Mouse (Mus musculus): ENCODE data around the gene U2af1l4. TPM values are rescaled to one million over a fixed set of nuclear protein-coding genes. Genes with fewer than 3 reads are reported as not detected.
A peak's percentile ranks its signal among the peaks of the same experiment; 100 is the strongest.

Gene U2af1l4
- polyA plus RNA-seq, 1 experiment from 2014 or later: 88.4 TPM

DNA sequence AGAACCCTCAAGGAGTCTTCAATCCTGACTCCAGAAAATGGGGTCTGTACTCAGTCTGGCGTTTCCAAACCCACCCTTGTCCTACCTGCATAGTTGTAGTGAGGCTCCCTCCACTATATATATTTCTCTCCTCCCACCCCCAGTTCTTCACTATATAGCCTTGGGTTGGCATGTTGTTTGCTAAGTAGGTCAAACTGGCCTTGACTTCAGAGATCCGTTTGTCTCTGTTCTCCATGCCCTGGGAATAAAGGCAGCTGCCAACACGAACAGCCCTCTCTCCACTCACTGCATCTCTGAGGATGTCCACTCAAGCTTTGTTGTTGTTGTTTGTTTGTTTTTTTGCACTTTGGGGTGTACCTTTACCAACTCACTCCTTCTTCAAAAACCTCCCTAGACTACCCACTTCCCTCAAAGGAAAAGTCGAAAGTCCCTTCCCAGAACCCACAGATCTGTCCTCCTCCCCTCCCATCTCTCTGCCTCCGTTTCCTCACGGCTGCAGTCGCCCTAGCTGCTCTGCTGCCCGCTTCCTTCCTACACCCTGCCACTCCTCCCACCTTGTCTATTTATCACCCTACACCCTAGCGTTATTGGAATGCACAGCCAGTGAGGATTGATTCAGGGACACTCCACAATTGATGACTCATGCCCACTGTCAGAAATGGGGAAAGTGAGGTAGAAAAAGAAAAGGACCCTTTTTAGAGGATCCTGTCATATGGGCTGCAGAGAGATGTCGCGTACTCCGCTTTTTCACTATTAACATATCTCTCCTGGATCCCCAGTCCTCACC, 4.3 kb upstream of the U2af1l4 start:
- Histone ChIP-seq H3K27ac (ENCODE audit: low read length) (peak overlapping the region; percentile 72; the same call in 1 of the 2 replicates), H3K4me2 (ENCODE audit: low read length) (peak overlapping the region; percentile 92), H3K9me3 (replicated peaks; ENCODE audit: control insufficient read depth, low read length, poor library complexity, severe bottlenecking) (no peaks in the 10 kb centered on the region), H3K36me3 (ENCODE audit: control insufficient read depth, insufficient read depth, low read length) (peaks cover 19% of the 10 kb centered on the region), H3K4me3 (ENCODE audit: low read depth, low read length) (peak overlapping the region; percentile 65), H3K4me1 (ENCODE audit: control insufficient read depth, insufficient read depth, low read length) (peaks cover 23% of the 10 kb centered on the region), H3K9ac (ENCODE audit: low read depth, low read length) (peak overlapping the region; percentile 72), H3K27me3 (ENCODE audit: control insufficient read depth, insufficient read depth, low read depth, low read length) (no peaks in the 10 kb centered on the region)
- 15% methylated on average over 12 of the region's 12 CpGs for WGBS
- ATAC-seq: peak; percentile 9; the same call in 1 of the 2 replicates

DNA sequence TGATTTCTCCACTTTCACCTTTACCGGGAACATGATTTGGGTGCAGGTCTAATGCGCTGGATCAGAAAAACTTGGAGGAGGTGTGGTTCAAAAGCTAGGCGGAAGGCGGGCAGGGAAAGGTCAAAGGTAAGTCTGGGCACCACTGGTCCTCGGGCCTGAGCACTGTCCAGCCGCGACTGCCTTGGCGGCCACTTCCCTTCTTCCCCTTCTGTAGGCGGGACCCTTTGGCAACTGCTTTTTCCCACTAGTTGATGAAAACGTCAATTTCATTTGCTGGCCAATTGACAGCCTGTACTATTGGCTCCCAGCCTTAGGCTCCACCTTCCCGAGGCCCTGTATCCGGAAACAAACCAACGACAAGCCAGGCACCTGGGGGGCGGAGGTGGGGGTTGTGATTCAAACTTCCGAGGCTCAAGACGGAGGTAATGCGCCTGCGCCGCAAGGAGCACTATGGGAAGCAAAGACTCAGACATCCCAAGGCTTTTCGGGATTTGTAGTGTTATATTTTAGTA, 3.6 kb upstream of the U2af1l4 start, which contains the start of gene Lin37:
Gene Lin37, minus strand, starts transcription at position 396 of the 512 bp plus-strand sequence.
- H3K4me2 ChIP-seq (ENCODE audit: low read length): peak within 1 kb of the TSS; percentile 92
- ATAC-seq: peak; percentile 88
- WGBS: under 1% methylated on average over 20 of the region's 20 CpGs
- peak within 1 kb of the TSS; percentile 65 for H3K4me3 ChIP-seq (ENCODE audit: low read depth, low read length)
- peak within 1 kb of the TSS; percentile 72 for H3K9ac ChIP-seq (ENCODE audit: low read depth, low read length)
- H3K27ac ChIP-seq (ENCODE audit: low read length): peak within 1 kb of the TSS; percentile 72
- H3K4me1 ChIP-seq (ENCODE audit: control insufficient read depth, insufficient read depth, low read length): peaks cover 28% of the 10 kb centered on the region
- H3K36me3 ChIP-seq (ENCODE audit: control insufficient read depth, insufficient read depth, low read length): peaks cover 19% of the 10 kb centered on the region
- no peaks in the 10 kb centered on the region for H3K27me3 ChIP-seq (ENCODE audit: control insufficient read depth, insufficient read depth, low read depth, low read length)
- no peaks in the 10 kb centered on the region for H3K9me3 ChIP-seq (replicated peaks; ENCODE audit: control insufficient read depth, low read length, poor library complexity, severe bottlenecking)

DNA sequence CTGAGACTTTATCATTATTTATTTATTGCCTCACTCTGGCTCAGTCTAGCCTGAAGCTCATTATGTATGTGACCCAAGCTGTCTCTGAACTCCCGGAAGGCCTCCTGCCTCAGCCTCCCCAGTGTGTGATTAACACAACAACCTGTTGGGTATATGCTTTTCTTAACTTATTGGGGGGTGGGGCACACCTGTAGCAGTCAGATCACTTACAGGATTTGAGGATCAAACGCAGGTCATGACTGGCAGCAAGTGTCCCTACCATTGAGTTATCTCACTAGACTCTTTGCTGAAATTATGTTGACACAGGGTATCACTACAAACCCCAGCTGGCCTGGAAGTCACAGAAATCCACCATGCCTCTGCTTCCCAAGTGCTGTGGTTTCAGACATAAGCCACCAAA, 2.8 kb upstream of the U2af1l4 start:
- no peak overlapping the region; the same call in 1 of the 2 replicates for H3K27ac ChIP-seq (ENCODE audit: low read length)

DNA sequence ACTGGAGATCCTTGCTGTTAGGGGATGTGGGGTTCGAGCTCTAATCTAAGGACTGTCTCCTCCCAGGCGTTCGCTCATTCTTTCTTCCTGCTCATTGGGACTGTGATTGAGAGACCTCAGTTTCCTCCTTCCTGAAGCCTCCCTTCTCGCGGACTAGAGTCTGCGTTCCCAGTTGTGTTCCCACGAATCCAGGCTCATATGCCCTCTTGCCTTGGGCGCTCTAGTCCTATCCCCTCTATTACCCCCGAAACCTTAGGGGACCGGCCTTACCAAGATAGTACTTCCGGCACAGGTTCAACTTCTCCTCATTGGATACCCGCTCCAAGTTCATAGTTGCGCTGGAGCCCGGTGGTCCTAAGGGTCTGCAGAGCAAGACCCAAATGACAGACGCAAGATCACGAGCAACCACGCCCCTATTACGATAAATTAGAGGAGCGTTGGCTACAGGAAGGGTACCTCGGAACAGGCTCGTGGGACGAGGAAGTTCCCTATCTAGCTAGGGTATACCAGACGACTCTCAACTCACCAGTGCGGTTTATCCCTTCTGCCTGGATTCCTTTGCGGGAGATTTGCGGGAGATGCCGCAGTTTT, 480 bp upstream of the U2af1l4 start:
- no peak; the same call in 1 of the 2 replicates for ATAC-seq
- H3K4me1 ChIP-seq (ENCODE audit: control insufficient read depth, insufficient read depth, low read length): peaks cover 28% of the 10 kb centered on the region
- H3K9me3 ChIP-seq (replicated peaks; ENCODE audit: control insufficient read depth, low read length, poor library complexity, severe bottlenecking): no peaks in the 10 kb centered on the region
- H3K27me3 ChIP-seq (ENCODE audit: control insufficient read depth, insufficient read depth, low read depth, low read length): no peaks in the 10 kb centered on the region
- H3K27ac ChIP-seq (ENCODE audit: low read length): peak overlapping the region; percentile 74
- H3K4me2 ChIP-seq (ENCODE audit: low read length): peak overlapping the region; percentile 83
- peak overlapping the region; percentile 70 for H3K4me3 ChIP-seq (ENCODE audit: low read depth, low read length)
- 1% methylated on average over 27 of the region's 27 CpGs for WGBS
- H3K9ac ChIP-seq (ENCODE audit: low read depth, low read length): peak overlapping the region; percentile 61
- peaks cover 14% of the 10 kb centered on the region for H3K36me3 ChIP-seq (ENCODE audit: control insufficient read depth, insufficient read depth, low read length)

More for the DNA sequence above, 2.8 kb upstream of the U2af1l4 start:
- H3K9me3 ChIP-seq (replicated peaks; ENCODE audit: control insufficient read depth, low read length, poor library complexity, severe bottlenecking): no peaks in the 10 kb centered on the region
- no peak overlapping the region for H3K4me3 ChIP-seq (ENCODE audit: low read depth, low read length)
- no peak overlapping the region for H3K9ac ChIP-seq (ENCODE audit: low read depth, low read length)
- H3K4me1 ChIP-seq (ENCODE audit: control insufficient read depth, insufficient read depth, low read length): peaks cover 28% of the 10 kb centered on the region
- 63% methylated on average over 2 of the region's 2 CpGs for WGBS
- H3K36me3 ChIP-seq (ENCODE audit: control insufficient read depth, insufficient read depth, low read length): peaks cover 14% of the 10 kb centered on the region
- no peaks in the 10 kb centered on the region for H3K27me3 ChIP-seq (ENCODE audit: control insufficient read depth, insufficient read depth, low read depth, low read length)
- peak overlapping the region; percentile 92 for H3K4me2 ChIP-seq (ENCODE audit: low read length)
- no peak for ATAC-seq

DNA sequence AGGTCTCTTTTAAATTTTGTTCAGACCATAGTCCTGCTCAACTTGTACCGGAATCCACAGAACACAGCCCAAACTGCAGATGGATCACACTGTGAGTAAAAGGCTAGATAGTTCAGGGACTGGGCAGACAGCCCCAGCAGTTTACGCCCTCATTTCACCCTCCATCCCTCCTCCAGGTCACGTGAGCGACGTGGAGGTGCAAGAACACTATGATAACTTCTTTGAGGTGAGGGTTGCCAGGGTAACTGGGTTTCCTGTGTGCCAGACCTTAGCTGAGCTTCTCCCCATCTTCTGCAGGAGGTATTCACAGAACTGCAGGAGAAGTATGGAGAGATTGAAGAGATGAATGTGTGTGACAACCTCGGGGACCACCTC, 792 bp downstream of the U2af1l4 start:
- H3K36me3 ChIP-seq (ENCODE audit: control insufficient read depth, insufficient read depth, low read length): peaks cover 19% of the 10 kb centered on the region
- peak overlapping the region; percentile 73; the same call in 1 of the 2 replicates for H3K9ac ChIP-seq (ENCODE audit: low read depth, low read length)
- ATAC-seq: no peak
- no peaks in the 10 kb centered on the region for H3K9me3 ChIP-seq (replicated peaks; ENCODE audit: control insufficient read depth, low read length, poor library complexity, severe bottlenecking)
- H3K27me3 ChIP-seq (ENCODE audit: control insufficient read depth, insufficient read depth, low read depth, low read length): no peaks in the 10 kb centered on the region
- H3K27ac ChIP-seq (ENCODE audit: low read length): peak overlapping the region; percentile 92; the same call in 1 of the 2 replicates
- H3K4me3 ChIP-seq (ENCODE audit: low read depth, low read length): peak overlapping the region; percentile 70
- 27% methylated on average over 6 of the region's 6 CpGs for WGBS
- peaks cover 20% of the 10 kb centered on the region for H3K4me1 ChIP-seq (ENCODE audit: control insufficient read depth, insufficient read depth, low read length)
- H3K4me2 ChIP-seq (ENCODE audit: low read length): peak overlapping the region; percentile 60

DNA sequence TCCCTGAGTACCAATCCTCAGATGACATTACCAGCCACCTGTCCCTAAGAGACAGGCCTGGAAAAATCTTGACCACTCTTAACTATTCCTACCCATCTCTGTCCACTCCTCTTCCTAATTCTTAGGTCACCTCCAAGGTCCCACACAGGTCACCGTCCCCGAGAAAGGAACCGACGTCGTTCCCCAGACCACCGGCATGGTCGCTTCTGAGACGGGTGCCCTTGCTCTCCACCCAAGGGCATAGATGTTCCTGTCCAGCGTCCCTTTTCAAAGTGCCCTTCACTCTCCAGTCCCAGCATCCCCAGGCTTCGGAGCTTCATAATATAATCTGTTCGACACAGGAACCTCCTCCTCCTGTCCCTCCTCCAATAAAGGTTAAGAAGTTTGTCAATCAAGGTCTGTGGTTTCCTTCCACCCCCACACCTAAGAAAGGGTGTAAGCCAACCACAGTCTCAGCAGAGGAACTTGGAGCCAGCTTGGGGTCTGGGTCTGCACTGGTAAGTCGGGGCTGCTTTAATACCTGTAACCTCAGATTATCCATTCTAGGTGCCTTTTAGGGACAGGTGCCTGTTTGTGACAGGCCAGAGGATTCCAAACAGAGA, 2.0 kb downstream of the U2af1l4 start, which contains the start of gene Igflr1:
Gene Igflr1, plus strand, starts transcription at position 458 of the 602 bp plus-strand sequence.
- peak within 1 kb of the TSS; percentile 60; the same call in 1 of the 2 replicates for H3K4me2 ChIP-seq (ENCODE audit: low read length)
- no peak within 1 kb of the TSS for H3K9ac ChIP-seq (ENCODE audit: low read depth, low read length)
- H3K9me3 ChIP-seq (replicated peaks; ENCODE audit: control insufficient read depth, low read length, poor library complexity, severe bottlenecking): no peaks in the 10 kb centered on the region
- H3K4me1 ChIP-seq (ENCODE audit: control insufficient read depth, insufficient read depth, low read length): peaks cover 14% of the 10 kb centered on the region; the same call in 1 of the 2 replicates
- H3K4me3 ChIP-seq (ENCODE audit: low read depth, low read length): no peak within 1 kb of the TSS
- no peak within 1 kb of the TSS for H3K27ac ChIP-seq (ENCODE audit: low read length)
- peaks cover 29% of the 10 kb centered on the region for H3K36me3 ChIP-seq (ENCODE audit: control insufficient read depth, insufficient read depth, low read length)
- no peaks in the 10 kb centered on the region for H3K27me3 ChIP-seq (ENCODE audit: control insufficient read depth, insufficient read depth, low read depth, low read length)
- ATAC-seq: no peak
- WGBS: 94% methylated on average over 12 of the region's 12 CpGs

DNA sequence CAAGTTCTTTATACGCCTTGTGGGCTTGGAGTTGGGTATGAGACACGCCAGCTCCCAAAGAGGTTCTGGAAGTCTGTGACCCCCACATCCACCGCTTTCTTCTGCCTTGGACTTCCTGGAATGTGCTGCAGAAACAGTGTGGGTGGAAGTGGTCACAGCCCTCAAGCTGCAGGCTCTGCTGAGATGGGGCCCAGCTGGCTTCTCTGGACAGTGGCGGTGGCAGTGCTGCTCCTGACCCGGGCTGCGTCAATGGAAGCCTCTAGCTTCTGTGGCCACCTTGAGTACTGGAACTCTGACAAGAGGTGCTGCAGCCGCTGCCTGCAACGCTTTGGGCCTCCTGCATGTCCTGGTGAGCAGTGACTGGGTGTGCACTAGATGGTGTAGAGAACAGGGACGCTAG, 2.9 kb downstream of the U2af1l4 start:
- Histone ChIP-seq H3K27me3 (ENCODE audit: control insufficient read depth, insufficient read depth, low read depth, low read length) (no peaks in the 10 kb centered on the region), H3K4me1 (ENCODE audit: control insufficient read depth, insufficient read depth, low read length) (peaks cover 12% of the 10 kb centered on the region; the same call in 1 of the 2 replicates), H3K27ac (ENCODE audit: low read length) (no peak overlapping the region), H3K4me2 (ENCODE audit: low read length) (no peak overlapping the region), H3K9me3 (replicated peaks; ENCODE audit: control insufficient read depth, low read length, poor library complexity, severe bottlenecking) (no peaks in the 10 kb centered on the region), H3K4me3 (ENCODE audit: low read depth, low read length) (no peak overlapping the region), H3K36me3 (ENCODE audit: control insufficient read depth, insufficient read depth, low read length) (peaks cover 36% of the 10 kb centered on the region), H3K9ac (ENCODE audit: low read depth, low read length) (no peak overlapping the region)
- no peak for ATAC-seq
- 89% methylated on average over 9 of the region's 9 CpGs for WGBS

DNA sequence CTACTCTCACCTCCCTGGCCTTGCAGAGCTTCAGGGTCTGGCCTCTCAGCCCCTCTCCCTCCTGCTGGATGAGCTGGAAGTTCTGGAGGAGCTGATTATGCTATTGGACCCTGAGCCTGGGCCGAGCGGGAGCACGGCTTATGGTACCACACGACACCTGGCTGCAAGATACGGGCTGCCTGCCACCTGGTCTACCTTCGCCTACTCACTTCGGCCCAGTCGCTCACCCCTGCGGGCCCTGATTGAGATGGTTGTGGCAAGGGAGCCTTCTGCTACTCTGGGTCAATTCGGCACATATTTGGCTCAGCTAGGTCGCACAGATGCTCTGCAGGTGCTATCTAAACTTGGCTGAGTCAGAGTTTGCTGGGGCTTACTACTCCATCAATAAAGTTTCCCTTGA, 4.5 kb downstream of the U2af1l4 start:
- Histone ChIP-seq H3K36me3 (ENCODE audit: control insufficient read depth, insufficient read depth, low read length) (peaks cover 46% of the 10 kb centered on the region), H3K27me3 (ENCODE audit: control insufficient read depth, insufficient read depth, low read depth, low read length) (no peaks in the 10 kb centered on the region), H3K4me3 (ENCODE audit: low read depth, low read length) (no peak overlapping the region), H3K4me1 (ENCODE audit: control insufficient read depth, insufficient read depth, low read length) (peaks cover 7% of the 10 kb centered on the region; the same call in 1 of the 2 replicates), H3K9me3 (replicated peaks; ENCODE audit: control insufficient read depth, low read length, poor library complexity, severe bottlenecking) (no peaks in the 10 kb centered on the region), H3K27ac (ENCODE audit: low read length) (no peak overlapping the region), H3K4me2 (ENCODE audit: low read length) (no peak overlapping the region), H3K9ac (ENCODE audit: low read depth, low read length) (no peak overlapping the region)
- ATAC-seq: no peak
- 93% methylated on average over 11 of the region's 11 CpGs for WGBS
